Mouse (Mus musculus) forebrain, embryonic 10.5 days (tissue): Measurements from ENCODE around the gene Olfr228. TPM values are rescaled to one million over a fixed set of nuclear protein-coding genes. Genes with fewer than 3 reads are reported as not detected.
A peak's percentile ranks its signal among the peaks of the same experiment; 100 is the strongest.
"Not testable (repeated sequence)": the region's sequence is repeated elsewhere in the genome, so short reads cannot be mapped to it uniquely, and the experiment has no call there.

Experiments
- DNase-seq: peaks from one replicate; pipeline ENCODE4 v3.0.0-alpha.2; 2017; ENCODE audit warnings: low spot score; ENCODE audit errors: extremely low spot score
- H3K27ac ChIP-seq: fragments of 300-500 bp; sonication (generic); 2 replicates; pipeline ENCODE4 v1.5.1; 2016; ENCODE audit warnings: mild to moderate bottlenecking
- H3K27me3 ChIP-seq: fragments of 300-500 bp; sonication (generic); 2 replicates; pipeline ENCODE4 v1.6.1; 2016; ENCODE audit warnings: mild to moderate bottlenecking; ENCODE audit not compliant: poor library complexity, severe bottlenecking
- H3K36me3 ChIP-seq: fragments of 300-500 bp; sonication (generic); replicated peaks from 2 replicates; pipeline ENCODE4 v1.6.1; 2016; ENCODE audit warnings: mild to moderate bottlenecking, moderate library complexity
- H3K4me1 ChIP-seq: fragments of 300-500 bp; sonication (generic); 2 replicates; pipeline ENCODE4 v1.6.1; 2016
- H3K4me3 ChIP-seq: fragments of 300-500 bp; sonication (generic); 2 replicates; pipeline ENCODE4 v1.5.1; 2016; ENCODE audit warnings: mild to moderate bottlenecking, moderate library complexity
- H3K9me3 ChIP-seq: fragments of 300-500 bp; sonication (generic); 2 replicates; pipeline ENCODE4 v1.6.1; 2016; ENCODE audit warnings: mild to moderate bottlenecking, moderate library complexity
- WGBS: fragments of 180-500 bp; shearing (Covaris S2); methylation state at CpG from one replicate; pipeline ENCODE4 v1.1.7; 2016; 5-methylcytosine and 5-hydroxymethylcytosine counted together
- polyA plus RNA-seq: library from polyadenylated mRNA; unstranded; fragments of >200 nt; fragmentation: Nextera tagmentation; extraction: Ambion mirVana; gene quantifications from 2 replicates; pipeline ENCODE4 v1.2.1, GENCODE M21; 2016

Olfr228 gene
- polyA plus RNA-seq: not detected in 2 replicates

GRCm38 (mm10) chr2:86487286-86487685 is at the start of gene Olfr228:
Olfr228 (minus strand) TSS chr2:86487386.
- no peak within 1 kb of the TSS for H3K27ac ChIP-seq
- WGBS: 61% methylated on average over 1 of the region's 1 CpGs
- H3K27me3 ChIP-seq: no peaks in the 10 kb centered on the region
- no peaks in the 10 kb centered on the region for H3K36me3 ChIP-seq
- H3K4me3 ChIP-seq: no peak within 1 kb of the TSS
- no peak for DNase-seq
- H3K4me1 ChIP-seq: no peaks in the 10 kb centered on the region
- H3K9me3 ChIP-seq: no peaks in the 10 kb centered on the region

GRCm38 (mm10) chr2:86530991-86531390 is 43.8 kb upstream of the Olfr228 start:
- Histone ChIP-seq H3K36me3 (no peaks in the 10 kb centered on the region), H3K4me3 (no peak overlapping the region), H3K4me1 (no peaks in the 10 kb centered on the region), H3K27ac (no peak overlapping the region), H3K9me3 (no peaks in the 10 kb centered on the region), H3K27me3 (no peaks in the 10 kb centered on the region)
- no peak for DNase-seq
- 86% methylated on average over 1 of the region's 1 CpGs for WGBS

- Histone ChIP-seq H3K4me1 (no peaks in the 10 kb centered on the region), H3K4me3 (no peak within 1 kb of the TSS), H3K9me3 (no peaks in the 10 kb centered on the region), H3K36me3 (no peaks in the 10 kb centered on the region), H3K27me3 (no peaks in the 10 kb centered on the region), H3K27ac (no peak within 1 kb of the TSS)
- 87% methylated on average over 1 of the region's 1 CpGs for WGBS
- no peak for DNase-seq
Measured at GRCm38 (mm10) chr2:86508161-86508560, 21.0 kb upstream of the Olfr228 start, which contains the start of gene Olfr1076. Olfr1076 (plus strand) TSS chr2:86508461.

- Histone ChIP-seq H3K27me3 (no peaks in the 10 kb centered on the region), H3K4me3 (no peak overlapping the region), H3K9me3 (no peaks in the 10 kb centered on the region), H3K27ac (no peak overlapping the region), H3K36me3 (no peaks in the 10 kb centered on the region), H3K4me1 (no peaks in the 10 kb centered on the region)
- WGBS: 45% methylated on average over 10 of the region's 10 CpGs
- DNase-seq: peak; percentile 45
Measured at GRCm38 (mm10) chr2:86464442-86465109, 22.6 kb downstream of the Olfr228 start.

- Histone ChIP-seq H3K4me1 (no peaks in the 10 kb centered on the region), H3K9me3 (no peaks in the 10 kb centered on the region), H3K27me3 (no peaks in the 10 kb centered on the region), H3K27ac (no peak overlapping the region), H3K36me3 (no peaks in the 10 kb centered on the region), H3K4me3 (no peak overlapping the region)
- no peak for DNase-seq
- WGBS: 83% methylated on average over 1 of the region's 1 CpGs
Measured at GRCm38 (mm10) chr2:86460434-86460833, 26.8 kb downstream of the Olfr228 start.

- H3K27ac ChIP-seq: no peak within 1 kb of the TSS
- no peaks in the 10 kb centered on the region for H3K9me3 ChIP-seq
- WGBS: 87% methylated on average over 1 of the region's 1 CpGs
- DNase-seq: no peak
- no peaks in the 10 kb centered on the region for H3K27me3 ChIP-seq
- no peak within 1 kb of the TSS for H3K4me3 ChIP-seq
- H3K36me3 ChIP-seq: no peaks in the 10 kb centered on the region
- no peaks in the 10 kb centered on the region for H3K4me1 ChIP-seq
Measured at GRCm38 (mm10) chr2:86456169-86456568, 31.0 kb downstream of the Olfr228 start, which contains the start of gene Olfr1066. Olfr1066 (minus strand) TSS chr2:86456269.

GRCm38 (mm10) chr2:86450491-86450890 is 36.7 kb downstream of the Olfr228 start, which contains the start of gene Olfr1065:
Olfr1065 (minus strand) TSS chr2:86450591.
- not testable (repeated sequence) for H3K4me3 ChIP-seq, H3K4me1 ChIP-seq, H3K36me3 ChIP-seq, DNase-seq, H3K27me3 ChIP-seq, H3K27ac ChIP-seq, H3K9me3 ChIP-seq
- WGBS: 91% methylated on average over 1 of the region's 1 CpGs

GRCm38 (mm10) chr2:86442101-86442500 is 45.1 kb downstream of the Olfr228 start:
- not testable (repeated sequence) for H3K27me3 ChIP-seq, DNase-seq, H3K9me3 ChIP-seq, H3K4me1 ChIP-seq, H3K36me3 ChIP-seq, H3K27ac ChIP-seq, H3K4me3 ChIP-seq
- WGBS: 66% methylated on average over 1 of the region's 1 CpGs

Other genes with a start within 250 kb of the Olfr228 start
- gene Olfr1048, start 247.1 kb downstream of the Olfr228 start, polyA plus RNA-seq: not detected in 2 replicates
- gene Olfr1049, start 229.1 kb downstream of the Olfr228 start, polyA plus RNA-seq: not detected in 2 replicates
- not detected in 2 replicates for gene Olfr1051, start 208.3 kb downstream of the Olfr228 start, polyA plus RNA-seq
- not detected in 2 replicates for gene Olfr1052, start 194.9 kb downstream of the Olfr228 start, polyA plus RNA-seq
- gene Olfr1053, start 172.1 kb downstream of the Olfr228 start, polyA plus RNA-seq: not detected in 2 replicates
- not detected in 2 replicates for gene Olfr1054, start 152.0 kb downstream of the Olfr228 start, polyA plus RNA-seq
- gene Olfr1055, start 137.1 kb downstream of the Olfr228 start, polyA plus RNA-seq: not detected in 2 replicates
- not detected in 2 replicates for gene Olfr1056, start 124.9 kb downstream of the Olfr228 start, polyA plus RNA-seq
- not detected in 2 replicates for gene Olfr1057, start 109.0 kb downstream of the Olfr228 start, polyA plus RNA-seq
- not detected in 2 replicates for gene Olfr1058, start 98.8 kb downstream of the Olfr228 start, polyA plus RNA-seq
- gene Olfr1061, start 73.3 kb downstream of the Olfr228 start, polyA plus RNA-seq: not detected in 2 replicates
- gene Olfr1062, start 60.6 kb downstream of the Olfr228 start, polyA plus RNA-seq: not detected in 2 replicates
- gene Olfr1065, start 36.8 kb downstream of the Olfr228 start, polyA plus RNA-seq: not detected in 2 replicates
- not detected in 2 replicates for gene Olfr1066, start 31.1 kb downstream of the Olfr228 start, polyA plus RNA-seq
- gene Olfr1076, start 21.1 kb upstream of the Olfr228 start, polyA plus RNA-seq: not detected in 2 replicates
- not detected in 2 replicates for gene Olfr1079, start 55.1 kb upstream of the Olfr228 start, polyA plus RNA-seq
- gene Olfr1080, start 70.8 kb upstream of the Olfr228 start, polyA plus RNA-seq: not detected in 2 replicates
- not detected in 2 replicates for gene Olfr1082, start 111.6 kb upstream of the Olfr228 start, polyA plus RNA-seq
- gene Olfr1084, start 152.3 kb upstream of the Olfr228 start, polyA plus RNA-seq: not detected in 2 replicates
- gene Olfr1085, start 174.6 kb upstream of the Olfr228 start, polyA plus RNA-seq: not detected in 2 replicates
- not detected in 2 replicates for gene Olfr1086, start 192.7 kb upstream of the Olfr228 start, polyA plus RNA-seq
- gene Olfr1087, start 211.0 kb upstream of the Olfr228 start, polyA plus RNA-seq: not detected in 2 replicates
- not detected in 2 replicates for gene Olfr1089, start 246.3 kb upstream of the Olfr228 start, polyA plus RNA-seq